Mouse (Mus musculus) spleen, adult 2 months (tissue): Measurements from ENCODE around the gene Fam20c. TPM values are rescaled to one million over a fixed set of nuclear protein-coding genes. Genes with fewer than 3 reads are reported as not detected.
A peak's percentile ranks its signal among the peaks of the same experiment; 100 is the strongest.

Source experiments
- DNase-seq, 2 experiments: peaks; one replicate each; pipeline versions ENCODE4 v3.0.0 to v3.0.0-alpha.2; 2012 to 2021; ENCODE audit warnings: low spot score in 2 of 2, low read depth in 1 of 2
- H3K27ac ChIP-seq: fragments of 200-500 bp; 2 replicates; pipeline ENCODE4 v1.5.1; 2012; ENCODE audit warnings: low read length, inconsistent platforms; ENCODE audit not compliant: insufficient read depth
- H3K27me3 ChIP-seq: fragments of 200-500 bp; 2 replicates; pipeline ENCODE4 v1.6.1; 2012; ENCODE audit warnings: mild to moderate bottlenecking, moderate library complexity, low read length, inconsistent platforms; ENCODE audit not compliant: control insufficient read depth, insufficient read depth
- H3K36me3 ChIP-seq: fragments of 200-500 bp; 2 replicates; pipeline ENCODE4 v1.6.1; 2012; ENCODE audit warnings: mild to moderate bottlenecking, low read length, inconsistent platforms; ENCODE audit not compliant: control insufficient read depth, insufficient read depth
- H3K4me1 ChIP-seq: fragments of 200-500 bp; 2 replicates; pipeline ENCODE4 v1.6.1; 2011; ENCODE audit warnings: inconsistent platforms; ENCODE audit not compliant: control insufficient read depth, insufficient read depth, insufficient read length
- H3K4me3 ChIP-seq: fragments of 200-500 bp; 2 replicates; pipeline ENCODE4 v1.5.1; 2011; ENCODE audit warnings: mild to moderate bottlenecking, inconsistent platforms; ENCODE audit not compliant: insufficient read depth, insufficient read length; ENCODE audit errors: extremely low read depth
- CTCF ChIP-seq: fragments of 200-500 bp; IDR thresholded peaks from 2 replicates; pipeline ENCODE4 v1.5.1; 2011; ENCODE audit warnings: mild to moderate bottlenecking, inconsistent platforms; ENCODE audit not compliant: insufficient read depth, insufficient read length, insufficient replicate concordance; ENCODE audit errors: extremely low read depth
- POLR2A ChIP-seq: fragments of 200-500 bp; IDR thresholded peaks from 2 replicates; pipeline ENCODE4 v1.6.1; 2011; ENCODE audit warnings: low read depth, low read length, inconsistent platforms
- WGBS: fragments of 180-500 bp; shearing (Covaris S2); methylation state at CpG from one replicate; pipeline ENCODE4 v1.1.7; 2018; 5-methylcytosine and 5-hydroxymethylcytosine counted together
- polyA plus RNA-seq: library from polyadenylated mRNA; depleted of rRNA; stranded (reverse); fragments of >200 nt; gene quantifications from 2 replicates; pipeline ENCODE4 v1.2.3, GENCODE M21; 2012; rRNA removed

Fam20c gene
- 6.5 and 8.7 TPM in 2 replicates for polyA plus RNA-seq

DNA sequence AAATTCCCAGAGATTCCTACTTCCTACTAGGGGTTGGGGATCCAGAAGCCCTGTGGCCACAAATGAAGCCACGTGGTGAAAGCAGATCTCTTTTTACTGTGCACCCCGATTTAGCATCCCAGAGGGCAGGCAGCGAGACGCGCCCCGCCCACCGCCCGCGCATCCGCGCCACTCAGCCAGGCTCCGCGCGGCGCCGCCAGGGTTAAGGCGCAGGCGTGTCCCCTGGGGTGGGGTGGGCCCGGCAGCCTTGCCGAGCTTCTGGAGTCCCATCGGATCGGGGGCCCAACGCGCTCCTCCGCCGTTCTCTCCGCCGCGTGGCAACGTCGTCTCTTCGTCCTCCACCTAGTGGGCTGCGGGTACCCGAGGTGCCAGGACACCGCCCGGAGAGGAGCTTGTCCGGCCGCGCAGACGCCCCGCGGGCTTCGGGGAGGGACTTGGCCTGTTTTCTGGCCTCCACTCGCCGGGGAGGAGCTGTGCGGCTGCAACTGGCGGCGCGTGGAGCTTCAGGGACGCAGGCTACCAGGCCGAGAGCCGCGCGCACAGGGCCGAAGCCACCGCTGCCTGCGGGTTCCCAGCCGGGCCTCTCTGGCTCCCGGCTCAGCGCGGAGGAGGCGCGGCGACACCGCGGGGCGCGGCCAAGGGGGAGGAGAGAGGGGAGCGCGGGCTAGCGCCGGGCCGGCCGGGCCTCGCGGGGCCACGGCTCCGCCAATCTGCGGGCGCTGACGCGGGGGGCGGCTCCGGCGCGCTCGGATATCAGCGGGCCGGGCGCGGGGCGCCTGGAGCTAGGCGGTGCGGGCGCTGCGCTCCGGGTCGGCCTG is at the start of gene Fam20c:
Fam20c (plus strand) TSS at position 212 of the 818 bp plus-strand sequence.
- under 1% methylated on average over 97 of the region's 98 CpGs for WGBS
- Histone ChIP-seq H3K4me3 (peak within 1 kb of the TSS; percentile 49), H3K27ac (no peak within 1 kb of the TSS; the same call in 1 of the 2 replicates), H3K4me1 (no peaks in the 10 kb centered on the region; the same call in 1 of the 2 replicates), H3K36me3 (no peaks in the 10 kb centered on the region), H3K27me3 (peaks cover 2% of the 10 kb centered on the region)
- no peak for TF ChIP-seq POLR2A
- no peak for TF ChIP-seq CTCF
- DNase-seq, result peak in 1 of 2 experiments; percentile 4

- TF ChIP-seq CTCF, result no peak
- TF ChIP-seq POLR2A, result no peak
- Histone ChIP-seq H3K4me1 (no peaks in the 10 kb centered on the region), H3K4me3 (no peak overlapping the region), H3K27me3 (no peaks in the 10 kb centered on the region), H3K27ac (no peak overlapping the region), H3K36me3 (no peaks in the 10 kb centered on the region)
- no peak for DNase-seq
Measured at GRCm38 (mm10) chr5:138707367-138707766, 46.9 kb upstream of the Fam20c start.

GRCm38 (mm10) chr5:138708591-138708990 is 45.7 kb upstream of the Fam20c start:
- no peak for DNase-seq
- Histone ChIP-seq H3K36me3 (no peaks in the 10 kb centered on the region), H3K27ac (no peak overlapping the region), H3K27me3 (no peaks in the 10 kb centered on the region), H3K4me3 (no peak overlapping the region), H3K4me1 (no peaks in the 10 kb centered on the region)
- TF ChIP-seq POLR2A, result no peak
- no peak for TF ChIP-seq CTCF

DNA sequence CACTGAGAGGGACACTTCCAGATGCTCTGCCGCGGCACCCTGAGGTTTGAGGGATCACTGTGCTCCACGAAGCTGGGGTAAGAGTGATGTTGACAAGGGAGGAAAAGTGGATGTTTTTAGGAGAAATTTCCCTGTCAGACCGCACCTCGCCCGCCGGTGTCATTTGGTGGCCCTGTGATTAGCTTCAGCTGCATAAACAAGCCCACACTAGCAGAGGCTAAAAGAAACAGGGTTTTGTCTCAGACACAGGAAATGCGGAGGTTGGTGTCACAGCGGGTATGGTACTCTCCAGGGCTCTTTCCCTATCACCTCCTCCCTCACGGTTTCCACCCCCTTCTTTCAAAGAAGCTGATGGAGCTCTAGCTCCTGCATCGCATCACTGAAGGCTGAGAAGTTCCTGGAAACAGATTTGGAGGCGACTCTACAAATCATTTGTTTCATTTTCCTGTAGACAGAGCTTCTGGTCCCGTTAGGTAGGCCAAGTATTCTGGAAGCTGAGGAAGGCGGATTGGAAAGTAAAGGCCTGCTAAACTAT is 38.7 kb upstream of the Fam20c start:
- Histone ChIP-seq H3K4me1 (no peaks in the 10 kb centered on the region), H3K27ac (no peak overlapping the region), H3K27me3 (no peaks in the 10 kb centered on the region), H3K4me3 (no peak overlapping the region), H3K36me3 (no peaks in the 10 kb centered on the region)
- no peak for TF ChIP-seq CTCF
- TF ChIP-seq POLR2A, result no peak
- 62% methylated on average over 14 of the region's 14 CpGs for WGBS
- DNase-seq, result no peak

- Histone ChIP-seq H3K36me3 (no peaks in the 10 kb centered on the region), H3K27ac (no peak overlapping the region), H3K4me1 (no peaks in the 10 kb centered on the region), H3K27me3 (no peaks in the 10 kb centered on the region), H3K4me3 (no peak overlapping the region)
- DNase-seq, result no peak
- TF ChIP-seq CTCF (no peak), POLR2A (no peak)
- 79% methylated on average over 13 of the region's 13 CpGs for WGBS
Measured at GRCm38 (mm10) chr5:138720329-138721190, 33.8 kb upstream of the Fam20c start.

- DNase-seq, result no peak
- H3K27me3 ChIP-seq, result no peaks in the 10 kb centered on the region
- H3K27ac ChIP-seq, result no peak overlapping the region
- H3K36me3 ChIP-seq, result no peaks in the 10 kb centered on the region
- no peaks in the 10 kb centered on the region for H3K4me1 ChIP-seq
- H3K4me3 ChIP-seq, result no peak overlapping the region
- TF ChIP-seq POLR2A (no peak), CTCF (no peak)
- WGBS, result 90% methylated on average over 5 of the region's 5 CpGs
Measured at GRCm38 (mm10) chr5:138724417-138724816, 29.9 kb upstream of the Fam20c start.
